Mouse (Mus musculus) embryonic facial prominence, embryonic 10.5 days (tissue): ENCODE data around the gene Cul7. TPM values are rescaled to one million over a fixed set of nuclear protein-coding genes. Genes with fewer than 3 reads are reported as not detected.

Experiments used
- polyA plus RNA-seq: library from polyadenylated mRNA; unstranded; fragments of >200 nt; fragmentation: Nextera tagmentation; extraction: Ambion mirVana; gene quantifications from 2 replicates; pipeline ENCODE4 v1.2.1, GENCODE M21; 2016

Gene Cul7
- polyA plus RNA-seq, 1 experiment from 2014 or later, result 46.9 TPM

Other genes starting within 250 kb of the Cul7 start
- gene Crip3, start 221.4 kb upstream of the Cul7 start, polyA plus RNA-seq, result 0.77 TPM in 1 of 2 replicates, not detected in the other
- gene Slc22a7, start 211.9 kb upstream of the Cul7 start, polyA plus RNA-seq, result not detected in 2 replicates
- 0.67 and 0.80 TPM in 2 replicates for gene Ttbk1, start 162.7 kb upstream of the Cul7 start, polyA plus RNA-seq
- 79.9 and 81.6 TPM in 2 replicates for gene Dnph1, start 153.6 kb upstream of the Cul7 start, polyA plus RNA-seq
- 5.2 and 6.1 TPM in 2 replicates for gene Cul9, start 103.9 kb upstream of the Cul7 start, polyA plus RNA-seq
- gene Srf, start 94.2 kb upstream of the Cul7 start, polyA plus RNA-seq, result 5.6 and 7.0 TPM in 2 replicates
- gene Ptk7, start 20.8 kb upstream of the Cul7 start, polyA plus RNA-seq, result 92.5 and 95.1 TPM in 2 replicates
- gene Klc4, start 4.3 kb upstream of the Cul7 start, polyA plus RNA-seq, result 29.0 and 32.0 TPM in 2 replicates
- 124 and 142 TPM in 2 replicates for gene Mrpl2, start 4.1 kb upstream of the Cul7 start, polyA plus RNA-seq
- 61.4 and 68.9 TPM in 2 replicates for gene Rrp36, start 24.0 kb downstream of the Cul7 start, polyA plus RNA-seq
- 148 and 156 TPM in 2 replicates for gene Mea1, start 28.5 kb downstream of the Cul7 start, polyA plus RNA-seq
- gene Klhdc3, start 30.6 kb downstream of the Cul7 start, polyA plus RNA-seq, result 148 and 151 TPM in 2 replicates
- 142 and 149 TPM in 2 replicates for gene Ppp2r5d, start 54.8 kb downstream of the Cul7 start, polyA plus RNA-seq
- 22.3 and 22.9 TPM in 2 replicates for gene Pex6, start 61.1 kb downstream of the Cul7 start, polyA plus RNA-seq
- 0.51 and 0.57 TPM in 2 replicates for gene Gnmt, start 78.8 kb downstream of the Cul7 start, polyA plus RNA-seq
- 65.8 and 68.2 TPM in 2 replicates for gene Cnpy3, start 101.9 kb downstream of the Cul7 start, polyA plus RNA-seq
- gene Ptcra, start 113.4 kb downstream of the Cul7 start, polyA plus RNA-seq, result 0.62 and 1.6 TPM in 2 replicates
- gene 2310039H08Rik, start 122.3 kb downstream of the Cul7 start, polyA plus RNA-seq, result 44.8 TPM in 2 replicates
- gene Rpl7l1, start 132.3 kb downstream of the Cul7 start, polyA plus RNA-seq, result 222 and 236 TPM in 2 replicates
- 3.0 and 4.4 TPM in 2 replicates for gene Bicral, start 208.1 kb downstream of the Cul7 start, polyA plus RNA-seq
- gene Tbcc, start 240.3 kb downstream of the Cul7 start, polyA plus RNA-seq, result 52.9 and 57.9 TPM in 2 replicates